Mouse (Mus musculus) kidney, adult 2 months (tissue): ENCODE results near the gene Bach2.

ENCODE experiments used
- CTCF ChIP-seq: fragments of 200-500 bp; conservative IDR thresholded peaks from 2 replicates; pipeline ENCODE4 v1.5.1; 2011; ENCODE audit warnings: low read depth, mild to moderate bottlenecking, control low read depth, low read length, moderate library complexity, mixed read lengths; ENCODE audit not compliant: insufficient read depth, insufficient read length
- POLR2A ChIP-seq: fragments of 200-500 bp; IDR thresholded peaks from one replicate; pipeline ENCODE4 v1.6.1; 2011; ENCODE audit warnings: low read depth, low read length, control low read depth

DNA sequence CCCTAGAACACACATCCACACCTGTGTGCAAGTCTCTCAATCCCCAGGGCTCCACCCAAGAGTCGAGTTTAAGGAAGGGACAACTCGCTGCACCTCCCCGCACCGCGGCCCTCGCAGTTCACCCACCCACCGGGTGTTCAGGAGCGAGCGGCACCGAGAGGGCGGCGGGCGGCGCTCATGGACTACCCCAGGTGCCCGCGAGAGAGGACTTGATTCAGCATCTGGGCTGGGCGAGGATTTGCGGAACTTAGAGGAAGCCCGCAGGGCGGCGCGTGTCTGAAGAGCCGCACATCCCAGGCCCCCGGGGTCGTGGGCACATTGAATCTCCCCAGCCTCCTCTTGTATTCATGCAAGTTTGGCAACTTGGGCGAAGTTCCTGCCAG lies 1.1 kb downstream of the Bach2 start:
- TF ChIP-seq CTCF (no peak; the same call in 1 of the 2 replicates), POLR2A (no peak)
